Mouse (Mus musculus): ENCODE results near the gene Cnot10.

DNA sequence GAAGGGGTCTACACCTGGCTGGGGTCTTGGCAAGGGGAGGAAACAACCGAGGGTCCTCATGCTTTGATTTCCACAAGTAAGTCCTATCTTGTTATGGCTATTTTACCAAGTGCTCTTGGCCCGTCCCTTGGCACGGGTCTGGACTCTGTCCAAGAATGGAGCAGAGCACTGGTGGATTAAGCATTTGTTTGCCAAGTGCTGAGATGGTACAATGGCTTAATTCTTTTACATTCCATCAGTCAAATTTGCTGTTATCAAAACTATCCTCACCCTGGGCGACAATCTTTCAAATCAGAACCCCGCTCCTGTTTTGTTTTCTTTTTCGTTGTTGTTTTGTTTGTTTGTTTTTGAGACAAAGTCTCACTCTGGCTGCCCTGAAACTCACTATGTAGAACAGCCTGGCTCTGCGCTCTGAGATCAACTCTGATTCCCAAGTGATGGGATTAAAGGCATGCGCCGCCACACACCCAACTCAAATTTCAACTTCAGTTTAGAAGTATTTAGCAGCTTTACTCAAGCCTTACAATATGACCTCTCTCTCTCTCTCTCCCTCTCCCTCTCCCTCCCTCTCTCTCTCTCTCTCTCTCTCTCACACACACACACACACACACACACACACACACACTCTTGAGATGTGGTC, 95.1 kb downstream of the Cnot10 start:
- no peak for TF ChIP-seq ZNF384 (IDR thresholded peaks at IDR 0.05; ENCODE audit: low read depth, low read length)
- no peak for TF ChIP-seq CTCF (conservative IDR thresholded peaks at IDR 0.05 in 1 of 2, IDR thresholded peaks at IDR 0.05 in 1 of 2; ENCODE audit: low read depth in 2 of 2, low read length in 2 of 2)
- no peak for TF ChIP-seq CHD1 (IDR thresholded peaks at IDR 0.05; ENCODE audit: low read depth, low read length)
- TF ChIP-seq UBTF (IDR thresholded peaks at IDR 0.05; ENCODE audit: low read depth, low read length) = no peak
- TF ChIP-seq IRF4 (IDR thresholded peaks at IDR 0.05; ENCODE audit: low read depth, low read length) = no peak
- TF ChIP-seq MAFK (IDR thresholded peaks at IDR 0.05; ENCODE audit: insufficient replicate concordance, low read length) = no peak
- TF ChIP-seq POLR2A (IDR thresholded peaks at IDR 0.05; ENCODE audit: low read depth, low read length) = no peak
- TF ChIP-seq USF2 (conservative IDR thresholded peaks at IDR 0.05; ENCODE audit: low read depth, low read length) = no peak

All from CH12.LX (cell line).